Mouse (Mus musculus) MEL (cell line): ENCODE data around the gene Drc7. TPM values are rescaled to one million over a fixed set of nuclear protein-coding genes. Genes with fewer than 3 reads are reported as not detected.

Experiments
- DNase-seq: peaks from one replicate; pipeline ENCODE4 v3.0.0; 2011; ENCODE audit warnings: low read depth, low spot score
- H3K27ac ChIP-seq: 2 replicates; pipeline ENCODE4 v1.5.1; 2012; ENCODE audit warnings: low read depth, mild to moderate bottlenecking, control low read depth, low read length, moderate library complexity; ENCODE audit not compliant: control insufficient read depth
- H3K27me3 ChIP-seq, 2 experiments: fragments of 150-350 bp in 1 of 2; sonication (generic) in 1 of 2; 2 replicates each; pipeline ENCODE4 v1.6.1; 2012; ENCODE audit warnings: low read length in 2 of 2, mild to moderate bottlenecking in 2 of 2, improper control_type of control experiment in 1 of 2, moderate library complexity in 1 of 2; ENCODE audit not compliant: insufficient read depth in 2 of 2, control insufficient read depth in 1 of 2
- H3K36me3 ChIP-seq, 2 experiments: 2 replicates each; pipeline ENCODE4 v1.6.1; 2012 to 2014; ENCODE audit warnings: low read length in 2 of 2, improper control_type of control experiment in 1 of 2, inconsistent platforms in 1 of 2, mild to moderate bottlenecking in 1 of 2; ENCODE audit not compliant: insufficient read depth in 2 of 2, control insufficient read depth in 1 of 2
- H3K4me1 ChIP-seq, 2 experiments: fragments of 150-350 bp in 1 of 2; sonication (generic) in 1 of 2; 2 replicates each; pipeline ENCODE4 v1.6.1; 2012; ENCODE audit warnings: low read length in 2 of 2, improper control_type of control experiment in 1 of 2, mild to moderate bottlenecking in 1 of 2; ENCODE audit not compliant: insufficient read depth in 2 of 2, control insufficient read depth in 1 of 2
- H3K4me3 ChIP-seq, 2 experiments: fragments of 150-350 bp in 1 of 2; sonication (generic) in 1 of 2; 2 replicates each; pipeline ENCODE4 v1.5.1; 2012; ENCODE audit warnings: low read depth in 2 of 2, low read length in 2 of 2, mild to moderate bottlenecking in 2 of 2, moderate library complexity in 2 of 2, control low read depth in 1 of 2, improper control_type of control experiment in 1 of 2; ENCODE audit not compliant: control insufficient read depth in 1 of 2, insufficient read depth in 1 of 2
- H3K79me2 ChIP-seq: 2 replicates; pipeline ENCODE4 v1.6.1; 2012; ENCODE audit warnings: mild to moderate bottlenecking, low read length, moderate library complexity; ENCODE audit not compliant: control insufficient read depth, poor library complexity, insufficient read depth
- H3K9ac ChIP-seq: 2 replicates; pipeline ENCODE4 v1.6.1; 2012; ENCODE audit warnings: low read depth, mild to moderate bottlenecking, control low read depth, low read length, moderate library complexity; ENCODE audit not compliant: control insufficient read depth, poor library complexity, severe bottlenecking
- H3K9me3 ChIP-seq: fragments of 150-350 bp; sonication (generic); replicated peaks from 2 replicates; pipeline ENCODE4 v1.6.1; 2012; ENCODE audit warnings: mild to moderate bottlenecking, low read length, improper control_type of control experiment, moderate library complexity; ENCODE audit not compliant: insufficient read depth
- BHLHE40 ChIP-seq: IDR thresholded peaks from 2 replicates; pipeline ENCODE4 v1.6.1; 2012; ENCODE audit warnings: low read depth, mild to moderate bottlenecking, inconsistent platforms, low read length, improper control_type of control experiment, borderline replicate concordance
- CHD2 ChIP-seq: IDR thresholded peaks from 2 replicates; pipeline ENCODE4 v1.6.1; 2011; ENCODE audit warnings: low read length, improper control_type of control experiment
- EP300 ChIP-seq, 2 experiments: IDR thresholded peaks; 2 replicates each; pipeline ENCODE4 v1.6.1; 2011; ENCODE audit warnings: improper control_type of control experiment in 2 of 2, low read length in 2 of 2, low read depth in 1 of 2, mild to moderate bottlenecking in 1 of 2
- ETS1 ChIP-seq: IDR thresholded peaks from 2 replicates; pipeline ENCODE4 v1.6.1; 2012; ENCODE audit warnings: low read depth, mild to moderate bottlenecking, inconsistent platforms, low read length, improper control_type of control experiment, moderate library complexity
- HCFC1 ChIP-seq: IDR thresholded peaks from 2 replicates; pipeline ENCODE4 v1.6.1; 2012; ENCODE audit warnings: low read depth, mild to moderate bottlenecking, inconsistent platforms, low read length, improper control_type of control experiment, moderate library complexity
- JUND ChIP-seq: IDR thresholded peaks from 2 replicates; pipeline ENCODE4 v1.6.1; 2011; ENCODE audit warnings: low read depth, mild to moderate bottlenecking, improper control_type of control experiment, low read length
- KAT2A ChIP-seq: conservative IDR thresholded peaks from 2 replicates; pipeline ENCODE4 v1.6.1; 2012; ENCODE audit warnings: low read depth, low read length, improper control_type of control experiment, inconsistent platforms
- MAFK ChIP-seq: IDR thresholded peaks from 2 replicates; pipeline ENCODE4 v1.6.1; 2011; ENCODE audit warnings: low read depth, mild to moderate bottlenecking, low read length, improper control_type of control experiment, borderline replicate concordance
- MAZ ChIP-seq: IDR thresholded peaks from 2 replicates; pipeline ENCODE4 v1.6.1; 2012; ENCODE audit warnings: low read depth, mild to moderate bottlenecking, inconsistent platforms, low read length, improper control_type of control experiment
- MYC ChIP-seq: IDR thresholded peaks from 2 replicates; pipeline ENCODE4 v1.6.1; 2011; ENCODE audit warnings: low read depth, mild to moderate bottlenecking, low read length, improper control_type of control experiment, moderate library complexity
- POLR2A ChIP-seq, 2 experiments: IDR thresholded peaks; 2 replicates each; pipeline ENCODE4 v1.6.1; 2011 to 2012; ENCODE audit warnings: low read length in 2 of 2, mild to moderate bottlenecking in 2 of 2, control low read depth in 1 of 2, improper control_type of control experiment in 1 of 2, low read depth in 1 of 2, moderate library complexity in 1 of 2; ENCODE audit not compliant: control insufficient read depth in 1 of 2, insufficient read depth in 1 of 2, poor library complexity in 1 of 2
- POLR2AphosphoS2 ChIP-seq: IDR thresholded peaks from 2 replicates; pipeline ENCODE4 v1.6.1; 2011; ENCODE audit warnings: low read length, improper control_type of control experiment
- POLR2AphosphoS5 ChIP-seq: IDR thresholded peaks from 2 replicates; pipeline ENCODE4 v1.6.1; 2012; ENCODE audit warnings: low read depth, borderline replicate concordance, mild to moderate bottlenecking, inconsistent platforms, low read length, moderate library complexity, mixed read lengths
- RCOR1 ChIP-seq: IDR thresholded peaks from 2 replicates; pipeline ENCODE4 v1.6.1; 2012; ENCODE audit warnings: low read depth, mild to moderate bottlenecking, inconsistent platforms, low read length, improper control_type of control experiment
- SIN3A ChIP-seq: IDR thresholded peaks from 2 replicates; pipeline ENCODE4 v1.6.1; 2012; ENCODE audit warnings: low read length, improper control_type of control experiment, inconsistent platforms
- SMC3 ChIP-seq: IDR thresholded peaks from 2 replicates; pipeline ENCODE4 v1.6.1; 2011; ENCODE audit warnings: low read depth, low read length, improper control_type of control experiment
- TBP ChIP-seq: IDR thresholded peaks from 2 replicates; pipeline ENCODE4 v1.8.0; 2011; ENCODE audit warnings: low read depth, low read length, improper control_type of control experiment
- TCF12 ChIP-seq: IDR thresholded peaks from 2 replicates; pipeline ENCODE4 v1.6.1; 2014; ENCODE audit warnings: low read depth, mild to moderate bottlenecking, inconsistent platforms, low read length, improper control_type of control experiment, moderate library complexity
- UBTF ChIP-seq: IDR thresholded peaks from 2 replicates; pipeline ENCODE4 v1.6.1; 2012; ENCODE audit warnings: low read depth, mild to moderate bottlenecking, inconsistent platforms, low read length, improper control_type of control experiment, moderate library complexity, borderline replicate concordance; ENCODE audit not compliant: insufficient read depth
- ZC3H11A ChIP-seq: IDR thresholded peaks from 2 replicates; pipeline ENCODE4 v1.6.1; 2012; ENCODE audit warnings: low read depth, mild to moderate bottlenecking, inconsistent platforms, low read length, improper control_type of control experiment
- ZKSCAN1 ChIP-seq: IDR thresholded peaks from 2 replicates; pipeline ENCODE4 v1.6.1; 2012; ENCODE audit warnings: low read depth, mild to moderate bottlenecking, inconsistent platforms, low read length, improper control_type of control experiment, moderate library complexity
- ZNF384 ChIP-seq: IDR thresholded peaks from 2 replicates; pipeline ENCODE4 v1.6.1; 2012; ENCODE audit warnings: low read depth, mild to moderate bottlenecking, inconsistent platforms, low read length, improper control_type of control experiment
- polyA plus RNA-seq, 2 experiments: library from polyadenylated mRNA; stranded (reverse) in 1 of 2; unstranded in 1 of 2; fragments of >175 nt in 1 of 2; fragments of >200 nt in 1 of 2; gene quantifications; 2 replicates each; pipeline versions ENCODE4 v1.2.1 to v1.2.4; 2012; ENCODE audit warnings: low replicate concordance in 2 of 2, low read depth in 1 of 2; ENCODE audit not compliant: insufficient read length in 2 of 2, insufficient read depth in 1 of 2, missing spikeins in 1 of 2
- total RNA-seq: library from RNA; depleted of rRNA; stranded (reverse); fragments of 300-350 nt; gene quantifications from 2 replicates; pipeline ENCODE4 v1.2.3, GENCODE M21; 2012

Drc7 gene
- total and polyA plus RNA-seq, 3 experiments, result 0.04 to 0.07 TPM; not detected in 1

GRCm38 (mm10) chr8:95080381-95081341 lies 25.8 kb downstream of the Drc7 start, which contains the start of gene Katnb1 (continued):
- TF ChIP-seq POLR2AphosphoS2, result peak; percentile 86
- TF ChIP-seq RCOR1, result no peak
- TF ChIP-seq KAT2A, result peak; percentile 98
- no peak for TF ChIP-seq ZC3H11A
- no peak for TF ChIP-seq EP300 (IDR thresholded peaks at IDR 0.05; ENCODE audit: low read depth in 1 of 2, low read length in 2 of 2)
- TF ChIP-seq, all 39 proteins: peak for 17

GRCm38 (mm10) chr8:95081650-95082049 lies 26.7 kb downstream of the Drc7 start:
- DNase-seq, result peak; percentile 51
- Histone ChIP-seq H3K4me3 (peak overlapping the region; percentile 78 to 84), H3K4me1 (peaks cover 4 to 14% of the 10 kb centered on the region in 2 experiments), H3K27me3 (no peaks in the 10 kb centered on the region), H3K36me3 (peaks cover 0 to 2% of the 10 kb centered on the region in 2 experiments; a peak in 2 of 4 replicates), H3K27ac (no peak overlapping the region), H3K9me3 (no peaks in the 10 kb centered on the region), H3K79me2 (no peaks in the 10 kb centered on the region; the same call in 1 of the 2 replicates), H3K9ac (peak overlapping the region; percentile 67)
- TF ChIP-seq TCF12, result no peak
- no peak for TF ChIP-seq ZC3H11A
- TF ChIP-seq POLR2A (IDR thresholded peaks at IDR 0.05; ENCODE audit: control insufficient read depth in 1 of 2, insufficient read depth in 1 of 2, low read depth in 1 of 2, low read length in 2 of 2, poor library complexity in 1 of 2), result no peak
- no peak for TF ChIP-seq MAFK
- no peak for TF ChIP-seq MAZ
- TF ChIP-seq TBP, result no peak
- TF ChIP-seq JUND, result no peak
- no peak for TF ChIP-seq KAT2A
- TF ChIP-seq ZKSCAN1, result no peak
- no peak for TF ChIP-seq HCFC1

- Histone ChIP-seq H3K36me3 (peaks cover 0 to 2% of the 10 kb centered on the region in 2 experiments; a peak in 2 of 4 replicates), H3K4me3 (no peak overlapping the region)
- TF ChIP-seq ZKSCAN1 (no peak), MAZ (no peak), UBTF (no peak), RCOR1 (no peak), POLR2AphosphoS5 (no peak), TCF12 (no peak), SIN3A (no peak), BHLHE40 (no peak), ZNF384 (no peak), ZC3H11A (no peak), MYC (no peak), MAFK (no peak), ETS1 (no peak), TBP (no peak), CHD2 (no peak), EP300 (IDR thresholded peaks at IDR 0.05; ENCODE audit: low read depth in 1 of 2, low read length in 2 of 2) (no peak), SMC3 (no peak)
- TF ChIP-seq, all 39 proteins: peak for 0
- Histone ChIP-seq H3K27ac (no peak overlapping the region), H3K9me3 (no peaks in the 10 kb centered on the region), H3K27me3 (no peaks in the 10 kb centered on the region), H3K4me1 (peaks cover 4 to 10% of the 10 kb centered on the region in 2 experiments), H3K79me2 (no peaks in the 10 kb centered on the region; the same call in 1 of the 2 replicates), H3K9ac (no peak overlapping the region)
- no peak for DNase-seq
Observed at GRCm38 (mm10) chr8:95084261-95084660, 29.4 kb downstream of the Drc7 start.
